Mouse (Mus musculus): Measurements from ENCODE around the gene Sertad3. TPM values are rescaled to one million over a fixed set of nuclear protein-coding genes. Genes with fewer than 3 reads are reported as not detected.

Gene Sertad3
- polyA plus RNA-seq, 1 experiment from 2014 or later = 22.0 TPM

DNA sequence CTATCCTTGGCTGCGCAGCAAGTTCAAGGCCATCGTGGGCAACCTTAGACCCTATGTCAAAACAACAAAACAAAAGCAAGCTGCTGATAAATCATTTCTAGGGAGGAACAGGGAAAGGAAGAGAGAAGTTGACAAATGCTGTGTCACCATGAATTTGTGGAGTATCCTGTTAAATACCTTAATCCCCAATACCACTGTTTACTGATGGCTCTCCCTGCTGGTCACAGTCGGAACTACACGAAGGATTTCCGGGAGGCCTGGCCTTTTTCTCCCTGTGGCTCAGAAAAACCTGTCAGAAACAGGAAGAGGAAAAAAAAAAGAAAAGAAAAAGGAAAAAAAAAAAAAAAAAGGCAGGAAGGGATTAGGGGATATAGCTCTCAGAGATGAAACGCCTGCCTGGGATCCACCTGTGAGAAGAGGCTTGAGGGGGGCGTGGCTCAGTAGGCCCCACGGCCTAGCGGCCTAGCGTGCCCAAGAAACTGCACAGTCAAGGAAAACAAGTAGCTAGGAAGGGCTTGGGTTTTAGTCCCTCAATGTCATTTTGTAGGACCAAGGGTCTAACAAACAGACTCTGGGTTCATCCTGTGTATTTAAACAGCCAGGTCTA is 24.2 kb upstream of the Sertad3 start:
- peak overlapping the region; percentile 93 for H3K4me2 ChIP-seq
- DNase-seq = peak; percentile 79
- no peak for ATAC-seq (ENCODE audit: insufficient read depth)
- 57% methylated on average over 10 of the region's 10 CpGs for WGBS
- H3K36me3 ChIP-seq (ENCODE audit: insufficient read depth) = no peaks in the 10 kb centered on the region
- peaks cover 19% of the 10 kb centered on the region for H3K27me3 ChIP-seq (ENCODE audit: insufficient read depth, low read length)
- H3K4me1 ChIP-seq (ENCODE audit: insufficient read depth) = peaks cover 5% of the 10 kb centered on the region; the same call in 1 of the 2 replicates
- TF ChIP-seq CTCF (IDR thresholded peaks at IDR 0.05; ENCODE audit: low read depth) = peak; percentile 71
- H3K4me3 ChIP-seq (ENCODE audit: low read depth, low read length) = peak overlapping the region; percentile 58; the same call in 1 of the 2 replicates
- H3K9me3 ChIP-seq (ENCODE audit: low read depth, low read length) = no peaks in the 10 kb centered on the region
- no peak overlapping the region; the same call in 1 of the 2 replicates for H3K9ac ChIP-seq
- no peak overlapping the region; the same call in 1 of the 2 replicates for H3K27ac ChIP-seq (ENCODE audit: low read depth)

- H3K9me3 ChIP-seq (ENCODE audit: low read depth, low read length) = no peaks in the 10 kb centered on the region
- H3K4me1 ChIP-seq (ENCODE audit: insufficient read depth) = peaks cover 5% of the 10 kb centered on the region; the same call in 1 of the 2 replicates
- no peak overlapping the region; the same call in 1 of the 2 replicates for H3K4me2 ChIP-seq
- no peak overlapping the region for H3K27ac ChIP-seq (ENCODE audit: low read depth)
- ATAC-seq (ENCODE audit: insufficient read depth) (no peak), DNase-seq (no peak)
- H3K4me3 ChIP-seq (ENCODE audit: low read depth, low read length) = no peak overlapping the region
- peaks cover 7% of the 10 kb centered on the region for H3K27me3 ChIP-seq (ENCODE audit: insufficient read depth, low read length)
- WGBS = 81% methylated on average over 2 of the region's 2 CpGs
- H3K36me3 ChIP-seq (ENCODE audit: insufficient read depth) = no peaks in the 10 kb centered on the region
- no peak overlapping the region for H3K9ac ChIP-seq
- TF ChIP-seq CTCF (IDR thresholded peaks at IDR 0.05; ENCODE audit: low read depth) = no peak
These were observed 22.2 kb upstream of the Sertad3 start for GRCm38 (mm10) chr7:27451359-27451758.

GRCm38 (mm10) chr7:27452206-27452770 is 21.3 kb upstream of the Sertad3 start:
- Histone ChIP-seq H3K4me2 (no peak overlapping the region), H3K27me3 (ENCODE audit: insufficient read depth, low read length) (no peaks in the 10 kb centered on the region), H3K9ac (no peak overlapping the region), H3K36me3 (ENCODE audit: insufficient read depth) (no peaks in the 10 kb centered on the region), H3K9me3 (ENCODE audit: low read depth, low read length) (no peaks in the 10 kb centered on the region), H3K4me1 (ENCODE audit: insufficient read depth) (peaks cover 5% of the 10 kb centered on the region; the same call in 1 of the 2 replicates), H3K27ac (ENCODE audit: low read depth) (no peak overlapping the region), H3K4me3 (ENCODE audit: low read depth, low read length) (no peak overlapping the region)
- DNase-seq (no peak), ATAC-seq (ENCODE audit: insufficient read depth) (no peak)
- 47% methylated on average over 13 of the region's 13 CpGs for WGBS
- no peak for TF ChIP-seq CTCF (IDR thresholded peaks at IDR 0.05; ENCODE audit: low read depth)

GRCm38 (mm10) chr7:27454461-27455121 is 19.0 kb upstream of the Sertad3 start:
- no peak overlapping the region for H3K4me2 ChIP-seq
- 58% methylated on average over 10 of the region's 10 CpGs for WGBS
- no peaks in the 10 kb centered on the region for H3K9me3 ChIP-seq (ENCODE audit: low read depth, low read length)
- DNase-seq = no peak
- H3K4me3 ChIP-seq (ENCODE audit: low read depth, low read length) = no peak overlapping the region
- H3K27me3 ChIP-seq (ENCODE audit: insufficient read depth, low read length) = no peaks in the 10 kb centered on the region
- no peaks in the 10 kb centered on the region for H3K36me3 ChIP-seq (ENCODE audit: insufficient read depth)
- no peak for TF ChIP-seq CTCF (IDR thresholded peaks at IDR 0.05; ENCODE audit: low read depth)
- H3K27ac ChIP-seq (ENCODE audit: low read depth) = no peak overlapping the region
- no peak for ATAC-seq (ENCODE audit: insufficient read depth)
- no peaks in the 10 kb centered on the region for H3K4me1 ChIP-seq (ENCODE audit: insufficient read depth)
- no peak overlapping the region for H3K9ac ChIP-seq

GRCm38 (mm10) chr7:27455273-27455672 is 18.3 kb upstream of the Sertad3 start:
- TF ChIP-seq CTCF (IDR thresholded peaks at IDR 0.05; ENCODE audit: low read depth) = no peak
- 84% methylated on average over 3 of the region's 3 CpGs for WGBS
- no peaks in the 10 kb centered on the region for H3K4me1 ChIP-seq (ENCODE audit: insufficient read depth)

GRCm38 (mm10) chr7:27458614-27459013 is 15.0 kb upstream of the Sertad3 start:
- no peak for TF ChIP-seq CTCF (IDR thresholded peaks at IDR 0.05; ENCODE audit: low read depth)
- no peak for DNase-seq
- Histone ChIP-seq H3K4me3 (ENCODE audit: low read depth, low read length) (no peak overlapping the region), H3K27ac (ENCODE audit: low read depth) (no peak overlapping the region), H3K4me1 (ENCODE audit: insufficient read depth) (no peaks in the 10 kb centered on the region), H3K9me3 (ENCODE audit: low read depth, low read length) (no peaks in the 10 kb centered on the region), H3K27me3 (ENCODE audit: insufficient read depth, low read length) (no peaks in the 10 kb centered on the region), H3K9ac (no peak overlapping the region), H3K36me3 (ENCODE audit: insufficient read depth) (no peaks in the 10 kb centered on the region), H3K4me2 (no peak overlapping the region)
- ATAC-seq (ENCODE audit: insufficient read depth) = no peak
- 86% methylated on average over 4 of the region's 4 CpGs for WGBS

More at GRCm38 (mm10) chr7:27455273-27455672, 18.3 kb upstream of the Sertad3 start:
- Histone ChIP-seq H3K27me3 (ENCODE audit: insufficient read depth, low read length) (no peaks in the 10 kb centered on the region), H3K36me3 (ENCODE audit: insufficient read depth) (no peaks in the 10 kb centered on the region), H3K9me3 (ENCODE audit: low read depth, low read length) (no peaks in the 10 kb centered on the region), H3K4me3 (ENCODE audit: low read depth, low read length) (no peak overlapping the region), H3K4me2 (no peak overlapping the region), H3K27ac (ENCODE audit: low read depth) (no peak overlapping the region), H3K9ac (no peak overlapping the region)
- ATAC-seq (ENCODE audit: insufficient read depth) = no peak
- no peak for DNase-seq

GRCm38 (mm10) chr7:27459640-27460039 is 13.9 kb upstream of the Sertad3 start:
- 71% methylated on average over 5 of the region's 5 CpGs for WGBS
- Histone ChIP-seq H3K9ac (no peak overlapping the region), H3K27me3 (ENCODE audit: insufficient read depth, low read length) (no peaks in the 10 kb centered on the region), H3K9me3 (ENCODE audit: low read depth, low read length) (no peaks in the 10 kb centered on the region), H3K4me1 (ENCODE audit: insufficient read depth) (no peaks in the 10 kb centered on the region), H3K36me3 (ENCODE audit: insufficient read depth) (no peaks in the 10 kb centered on the region), H3K4me2 (no peak overlapping the region), H3K27ac (ENCODE audit: low read depth) (no peak overlapping the region), H3K4me3 (ENCODE audit: low read depth, low read length) (no peak overlapping the region)
- DNase-seq (no peak), ATAC-seq (ENCODE audit: insufficient read depth) (no peak)
- no peak for TF ChIP-seq CTCF (IDR thresholded peaks at IDR 0.05; ENCODE audit: low read depth)

All from lung, embryonic 14.5 days (tissue).